8 mouse cellular contexts compared by ENCODE assay signal in genomic region chr9:37576436-37576930, GRCm38 (mm10). TPM values are rescaled to one million over a fixed set of nuclear protein-coding genes. Genes with fewer than 3 reads are reported as not detected.
A peak's percentile ranks its signal among the peaks of the same experiment; 100 is the strongest.
DNase-seq lines count a peak whose midpoint lies in the region; ATAC-seq and TF ChIP-seq lines count a peak whose summit lies in the region.

No protein-coding gene starts in this region.

- 25% methylated on average over 14 of the region's 14 CpGs for WGBS in kidney, postnatal 0 days
- WGBS in hindbrain, embryonic 12.5 days, result 33% methylated on average over 14 of the region's 14 CpGs
- WGBS in limb, embryonic 15.5 days, result 14% methylated on average over 14 of the region's 14 CpGs

- no peaks in the 10 kb centered on the region for H3K27me3 ChIP-seq in kidney, postnatal 0 days (ENCODE audit: insufficient read depth, low read length)
- no peaks in the 10 kb centered on the region for H3K27me3 ChIP-seq in hindbrain, embryonic 12.5 days
- no peaks in the 10 kb centered on the region for H3K27me3 ChIP-seq in limb, embryonic 15.5 days

- no peaks in the 10 kb centered on the region for H3K9me3 ChIP-seq in kidney, postnatal 0 days (replicated peaks; ENCODE audit: low read length)
- no peaks in the 10 kb centered on the region for H3K9me3 ChIP-seq in hindbrain, embryonic 12.5 days (replicated peaks)
- H3K9me3 ChIP-seq in limb, embryonic 15.5 days, result no peaks in the 10 kb centered on the region

- TF ChIP-seq CTCF in kidney, postnatal 0 days (IDR thresholded peaks at IDR 0.05; ENCODE audit: low read depth), result no peak

- no peak for DNase-seq in kidney, postnatal 0 days (ENCODE audit: low spot score)
- no peak for DNase-seq in kidney, postnatal 25 days
- peak; percentile 15 to 48 for DNase-seq in adrenal gland, postnatal 36 days
- DNase-seq in retina, postnatal 1 day, result peak; percentile 49
- DNase-seq in lung, postnatal 25 days (ENCODE audit: low spot score), result no peak
- DNase-seq in urinary bladder, postnatal 14 days (ENCODE audit: low spot score), result no peak

- H3K4me3 ChIP-seq in kidney, postnatal 0 days (replicated peaks; ENCODE audit: low read depth, low read length), result no peak overlapping the region
- 0 out of 2 replicates have a peak overlapping the region, but pooled peaks have one; percentile 4 for H3K4me3 ChIP-seq in hindbrain, embryonic 12.5 days
- no peak overlapping the region for H3K4me3 ChIP-seq in limb, embryonic 15.5 days

- H3K36me3 ChIP-seq in kidney, postnatal 0 days (ENCODE audit: insufficient read depth, low read length), result no peaks in the 10 kb centered on the region
- H3K36me3 ChIP-seq in hindbrain, embryonic 12.5 days, result no peaks in the 10 kb centered on the region
- H3K36me3 ChIP-seq in limb, embryonic 15.5 days, result no peaks in the 10 kb centered on the region

- no peak overlapping the region for H3K27ac ChIP-seq in kidney, postnatal 0 days
- H3K27ac ChIP-seq in hindbrain, embryonic 12.5 days, result peak overlapping the region; percentile 48
- H3K27ac ChIP-seq in limb, embryonic 15.5 days, result no peak overlapping the region

- H3K4me2 ChIP-seq in kidney, postnatal 0 days (ENCODE audit: low read length), result peak overlapping the region; percentile 33
- peak overlapping the region; percentile 37 for H3K4me2 ChIP-seq in hindbrain, embryonic 12.5 days (replicated peaks)
- peak overlapping the region; percentile 34 for H3K4me2 ChIP-seq in limb, embryonic 15.5 days

- H3K4me1 ChIP-seq in kidney, postnatal 0 days (replicated peaks; ENCODE audit: insufficient read depth, low read length), result peaks cover 4% of the 10 kb centered on the region; the same call in 1 of the 2 replicates
- H3K4me1 ChIP-seq in hindbrain, embryonic 12.5 days, result peaks cover 8% of the 10 kb centered on the region
- H3K4me1 ChIP-seq in limb, embryonic 15.5 days, result peaks cover 6% of the 10 kb centered on the region

- 0 out of 2 replicates have a peak, but pooled peaks have one; percentile 36 for ATAC-seq in kidney, postnatal 0 days (replicated peaks; ENCODE audit: low FRiP score, low read depth)
- ATAC-seq in hindbrain, embryonic 12.5 days (ENCODE audit: low FRiP score), result peak; percentile 83
- ATAC-seq in limb, embryonic 15.5 days (ENCODE audit: insufficient number of reproducible peaks, low FRiP score, low TSS enrichment, low read depth), result no peak

- no peak overlapping the region for H3K9ac ChIP-seq in kidney, postnatal 0 days (ENCODE audit: low read depth, low read length)
- peak overlapping the region; percentile 18; the same call in 1 of the 2 replicates for H3K9ac ChIP-seq in hindbrain, embryonic 12.5 days
- H3K9ac ChIP-seq in limb, embryonic 15.5 days, result no peak overlapping the region

RNA-seq across cellular contexts. Expression of gene Siae, which starts 21.0 kb away (rescaled TPM):
- polyA plus RNA-seq in kidney, postnatal 0 days (2015; fragmentation: Nextera tagmentation; extraction: Ambion mirVana), result 10.2 and 10.6 TPM in 2 replicates
- total RNA-seq in adrenal gland, postnatal 36 days (2021), result 10 to 100 TPM; 15.1 to 17.8 TPM
- 9.4 and 12.1 TPM in 2 replicates for polyA plus RNA-seq in hindbrain, embryonic 12.5 days (2016; fragmentation: Nextera tagmentation; extraction: Ambion mirVana)
- polyA plus RNA-seq in limb, embryonic 15.5 days (2015; fragmentation: Nextera tagmentation; extraction: Ambion mirVana), result 9.9 and 13.1 TPM in 2 replicates

RNA-seq across cellular contexts. Expression of gene Nrgn, which starts 23.8 kb away (rescaled TPM):
- polyA plus RNA-seq in kidney, postnatal 0 days (2015; fragmentation: Nextera tagmentation; extraction: Ambion mirVana), result 3.3 and 3.6 TPM in 2 replicates
- 1 to 10 TPM; 1.2 to 3.8 TPM for total RNA-seq in adrenal gland, postnatal 36 days (2021)
- polyA plus RNA-seq in hindbrain, embryonic 12.5 days (2016; fragmentation: Nextera tagmentation; extraction: Ambion mirVana), result 15.4 and 15.5 TPM in 2 replicates
- 6.2 and 7.4 TPM in 2 replicates for polyA plus RNA-seq in limb, embryonic 15.5 days (2015; fragmentation: Nextera tagmentation; extraction: Ambion mirVana)

RNA-seq across cellular contexts. Expression of gene Spa17, which starts 37.0 kb away (rescaled TPM):
- 10.7 and 12.3 TPM in 2 replicates for polyA plus RNA-seq in kidney, postnatal 0 days (2015; fragmentation: Nextera tagmentation; extraction: Ambion mirVana)
- 1 to 10 TPM; 3.0 to 4.4 TPM for total RNA-seq in adrenal gland, postnatal 36 days (2021)
- 17.9 and 22.9 TPM in 2 replicates for polyA plus RNA-seq in hindbrain, embryonic 12.5 days (2016; fragmentation: Nextera tagmentation; extraction: Ambion mirVana)
- 5.1 and 5.5 TPM in 2 replicates for polyA plus RNA-seq in limb, embryonic 15.5 days (2015; fragmentation: Nextera tagmentation; extraction: Ambion mirVana)

RNA-seq across cellular contexts. Expression of gene Vsig2, which starts 37.4 kb away (rescaled TPM):
- polyA plus RNA-seq in kidney, postnatal 0 days (2015; fragmentation: Nextera tagmentation; extraction: Ambion mirVana), result 4.2 and 5.5 TPM in 2 replicates
- 1 to 10 TPM; 1.1 to 5.7 TPM for total RNA-seq in adrenal gland, postnatal 36 days (2021)
- 0.53 and 1.0 TPM in 2 replicates for polyA plus RNA-seq in hindbrain, embryonic 12.5 days (2016; fragmentation: Nextera tagmentation; extraction: Ambion mirVana)
- polyA plus RNA-seq in limb, embryonic 15.5 days (2015; fragmentation: Nextera tagmentation; extraction: Ambion mirVana), result 0.83 and 2.0 TPM in 2 replicates

RNA-seq across cellular contexts. Expression of gene Esam, which starts 48.6 kb away (rescaled TPM):
- 68.5 and 70.7 TPM in 2 replicates for polyA plus RNA-seq in kidney, postnatal 0 days (2015; fragmentation: Nextera tagmentation; extraction: Ambion mirVana)
- 10 to 100 TPM; 30.5 to 46.0 TPM for total RNA-seq in adrenal gland, postnatal 36 days (2021)
- 31.6 and 32.7 TPM in 2 replicates for polyA plus RNA-seq in hindbrain, embryonic 12.5 days (2016; fragmentation: Nextera tagmentation; extraction: Ambion mirVana)
- 50.2 and 60.0 TPM in 2 replicates for polyA plus RNA-seq in limb, embryonic 15.5 days (2015; fragmentation: Nextera tagmentation; extraction: Ambion mirVana)

Comparison
In these comparisons a context has a peak if more than half of its experiments do, and no peak if none do; other contexts are left out.
1. DNase-seq: peak in adrenal gland, postnatal 36 days (2 of 2) and retina, postnatal 1 day (single experiment); none in kidney, postnatal 0 days (single experiment), kidney, postnatal 25 days (0 of 2), lung, postnatal 25 days (single experiment) and urinary bladder, postnatal 14 days (single experiment).
2. Peak in every context shown above with its lines, with median percentiles within 50 percentile points of each other: H3K4me2 ChIP-seq.